Mouse (Mus musculus): Measurements from ENCODE around the gene Ostm1. TPM values are rescaled to one million over a fixed set of nuclear protein-coding genes. Genes with fewer than 3 reads are reported as not detected.

Ostm1 gene
- polyA plus RNA-seq, 1 experiment from 2014 or later = 13.5 TPM

GRCm38 (mm10) chr10:42693482-42693881, 109.9 kb downstream of the Ostm1 start:
- TF ChIP-seq CTCF (IDR thresholded peaks at IDR 0.05; ENCODE audit: low read depth) = 0 out of 2 replicates have a peak, but pooled peaks have one; percentile 17
- no peak for TF ChIP-seq EP300 (optimal IDR thresholded peaks at IDR 0.05)
- DNase-seq (ENCODE audit: low spot score) (no peak), ATAC-seq (ENCODE audit: low FRiP score, low TSS enrichment) (no peak)
- Histone ChIP-seq H3K36me3 (ENCODE audit: control insufficient read depth, insufficient read depth, low read length) (0 out of 2 replicates have a peak, but pooled peaks cover 2% of the 10 kb centered on the region), H3K27ac (replicated peaks) (no peak overlapping the region), H3K4me1 (replicated peaks; ENCODE audit: control insufficient read depth, insufficient read depth) (no peaks in the 10 kb centered on the region), H3K4me3 (ENCODE audit: low read depth, low read length) (no peak overlapping the region), H3K9me3 (ENCODE audit: control insufficient read depth, low read length) (no peaks in the 10 kb centered on the region), H3K27me3 (ENCODE audit: control insufficient read depth, insufficient read depth, low read length) (no peaks in the 10 kb centered on the region), H3K4me2 (replicated peaks; ENCODE audit: low read depth) (no peak overlapping the region), H3K9ac (ENCODE audit: low read length) (no peak overlapping the region)
- WGBS = 65% methylated on average over 2 of the region's 2 CpGs

GRCm38 (mm10) chr10:42696361-42696760, 112.7 kb downstream of the Ostm1 start:
- no peak overlapping the region for H3K27ac ChIP-seq (replicated peaks)
- no peak for DNase-seq (ENCODE audit: low spot score)
- H3K9me3 ChIP-seq (ENCODE audit: control insufficient read depth, low read length) = no peaks in the 10 kb centered on the region
- no peaks in the 10 kb centered on the region for H3K27me3 ChIP-seq (ENCODE audit: control insufficient read depth, insufficient read depth, low read length)
- no peak for ATAC-seq (ENCODE audit: low FRiP score, low TSS enrichment)
- 0 out of 2 replicates have a peak, but pooled peaks cover 2% of the 10 kb centered on the region for H3K36me3 ChIP-seq (ENCODE audit: control insufficient read depth, insufficient read depth, low read length)
- WGBS = 93% methylated on average over 13 of the region's 13 CpGs
- H3K4me1 ChIP-seq (replicated peaks; ENCODE audit: control insufficient read depth, insufficient read depth) = no peaks in the 10 kb centered on the region
- H3K4me2 ChIP-seq (replicated peaks; ENCODE audit: low read depth) = no peak overlapping the region
- H3K9ac ChIP-seq (ENCODE audit: low read length) = no peak overlapping the region
- H3K4me3 ChIP-seq (ENCODE audit: low read depth, low read length) = no peak overlapping the region
- TF ChIP-seq EP300 (optimal IDR thresholded peaks at IDR 0.05) (no peak), CTCF (IDR thresholded peaks at IDR 0.05; ENCODE audit: low read depth) (no peak)

GRCm38 (mm10) chr10:42697007-42697406, 113.4 kb downstream of the Ostm1 start:
- Histone ChIP-seq H3K36me3 (ENCODE audit: control insufficient read depth, insufficient read depth, low read length) (0 out of 2 replicates have a peak, but pooled peaks cover 2% of the 10 kb centered on the region), H3K4me1 (replicated peaks; ENCODE audit: control insufficient read depth, insufficient read depth) (no peaks in the 10 kb centered on the region), H3K4me2 (replicated peaks; ENCODE audit: low read depth) (no peak overlapping the region), H3K9ac (ENCODE audit: low read length) (no peak overlapping the region), H3K27me3 (ENCODE audit: control insufficient read depth, insufficient read depth, low read length) (no peaks in the 10 kb centered on the region), H3K9me3 (ENCODE audit: control insufficient read depth, low read length) (no peaks in the 10 kb centered on the region), H3K27ac (replicated peaks) (no peak overlapping the region), H3K4me3 (ENCODE audit: low read depth, low read length) (no peak overlapping the region)
- ATAC-seq (ENCODE audit: low FRiP score, low TSS enrichment) (no peak), DNase-seq (ENCODE audit: low spot score) (peak; percentile 73)
- TF ChIP-seq EP300 (optimal IDR thresholded peaks at IDR 0.05) = no peak
- peak; percentile 86 for TF ChIP-seq CTCF (IDR thresholded peaks at IDR 0.05; ENCODE audit: low read depth)
- WGBS = 31% methylated on average over 8 of the region's 8 CpGs

- H3K27me3 ChIP-seq (ENCODE audit: control insufficient read depth, insufficient read depth, low read length) = no peaks in the 10 kb centered on the region
- 85% methylated on average over 9 of the region's 9 CpGs for WGBS
- no peak overlapping the region for H3K9ac ChIP-seq (ENCODE audit: low read length)
- H3K36me3 ChIP-seq (ENCODE audit: control insufficient read depth, insufficient read depth, low read length) = 0 out of 2 replicates have a peak, but pooled peaks cover 2% of the 10 kb centered on the region
- no peak overlapping the region for H3K4me3 ChIP-seq (ENCODE audit: low read depth, low read length)
- no peak overlapping the region for H3K27ac ChIP-seq (replicated peaks)
- no peaks in the 10 kb centered on the region for H3K9me3 ChIP-seq (ENCODE audit: control insufficient read depth, low read length)
- ATAC-seq (ENCODE audit: low FRiP score, low TSS enrichment) (no peak), DNase-seq (ENCODE audit: low spot score) (no peak)
- no peaks in the 10 kb centered on the region for H3K4me1 ChIP-seq (replicated peaks; ENCODE audit: control insufficient read depth, insufficient read depth)
- H3K4me2 ChIP-seq (replicated peaks; ENCODE audit: low read depth) = no peak overlapping the region
- no peak for TF ChIP-seq EP300 (optimal IDR thresholded peaks at IDR 0.05)
- TF ChIP-seq CTCF (IDR thresholded peaks at IDR 0.05; ENCODE audit: low read depth) = no peak
These were observed 114.8 kb downstream of the Ostm1 start for GRCm38 (mm10) chr10:42698375-42698774.

GRCm38 (mm10) chr10:42698994-42699393, 115.4 kb downstream of the Ostm1 start:
- no peak overlapping the region for H3K4me2 ChIP-seq (replicated peaks; ENCODE audit: low read depth)
- no peak overlapping the region for H3K9ac ChIP-seq (ENCODE audit: low read length)
- TF ChIP-seq EP300 (optimal IDR thresholded peaks at IDR 0.05) (no peak), CTCF (IDR thresholded peaks at IDR 0.05; ENCODE audit: low read depth) (no peak)
- H3K36me3 ChIP-seq (ENCODE audit: control insufficient read depth, insufficient read depth, low read length) = 0 out of 2 replicates have a peak, but pooled peaks cover 2% of the 10 kb centered on the region
- no peak overlapping the region for H3K27ac ChIP-seq (replicated peaks)
- WGBS = 82% methylated on average over 8 of the region's 8 CpGs
- H3K4me1 ChIP-seq (replicated peaks; ENCODE audit: control insufficient read depth, insufficient read depth) = no peaks in the 10 kb centered on the region
- H3K27me3 ChIP-seq (ENCODE audit: control insufficient read depth, insufficient read depth, low read length) = no peaks in the 10 kb centered on the region
- H3K4me3 ChIP-seq (ENCODE audit: low read depth, low read length) = no peak overlapping the region
- no peak for ATAC-seq (ENCODE audit: low FRiP score, low TSS enrichment)
- H3K9me3 ChIP-seq (ENCODE audit: control insufficient read depth, low read length) = no peaks in the 10 kb centered on the region
- DNase-seq (ENCODE audit: low spot score) = peak; percentile 16

- no peak overlapping the region for H3K4me2 ChIP-seq (replicated peaks; ENCODE audit: low read depth)
- DNase-seq (ENCODE audit: low spot score) = no peak
These were observed 118.5 kb downstream of the Ostm1 start for GRCm38 (mm10) chr10:42702111-42702510.

More at GRCm38 (mm10) chr10:42702111-42702510, 118.5 kb downstream of the Ostm1 start:
- no peaks in the 10 kb centered on the region for H3K4me1 ChIP-seq (replicated peaks; ENCODE audit: control insufficient read depth, insufficient read depth)
- WGBS = 78% methylated on average over 2 of the region's 2 CpGs
- no peak for ATAC-seq (ENCODE audit: low FRiP score, low TSS enrichment)
- no peak overlapping the region for H3K4me3 ChIP-seq (ENCODE audit: low read depth, low read length)
- H3K36me3 ChIP-seq (ENCODE audit: control insufficient read depth, insufficient read depth, low read length) = peaks cover 2% of the 10 kb centered on the region; the same call in 1 of the 2 replicates
- H3K27me3 ChIP-seq (ENCODE audit: control insufficient read depth, insufficient read depth, low read length) = no peaks in the 10 kb centered on the region
- H3K9me3 ChIP-seq (ENCODE audit: control insufficient read depth, low read length) = no peaks in the 10 kb centered on the region
- no peak overlapping the region for H3K9ac ChIP-seq (ENCODE audit: low read length)
- TF ChIP-seq CTCF (IDR thresholded peaks at IDR 0.05; ENCODE audit: low read depth) = no peak
- TF ChIP-seq EP300 (optimal IDR thresholded peaks at IDR 0.05) = no peak
- H3K27ac ChIP-seq (replicated peaks) = no peak overlapping the region
